ENCODE assay signal across 7 mouse cellular contexts in the genomic region with DNA sequence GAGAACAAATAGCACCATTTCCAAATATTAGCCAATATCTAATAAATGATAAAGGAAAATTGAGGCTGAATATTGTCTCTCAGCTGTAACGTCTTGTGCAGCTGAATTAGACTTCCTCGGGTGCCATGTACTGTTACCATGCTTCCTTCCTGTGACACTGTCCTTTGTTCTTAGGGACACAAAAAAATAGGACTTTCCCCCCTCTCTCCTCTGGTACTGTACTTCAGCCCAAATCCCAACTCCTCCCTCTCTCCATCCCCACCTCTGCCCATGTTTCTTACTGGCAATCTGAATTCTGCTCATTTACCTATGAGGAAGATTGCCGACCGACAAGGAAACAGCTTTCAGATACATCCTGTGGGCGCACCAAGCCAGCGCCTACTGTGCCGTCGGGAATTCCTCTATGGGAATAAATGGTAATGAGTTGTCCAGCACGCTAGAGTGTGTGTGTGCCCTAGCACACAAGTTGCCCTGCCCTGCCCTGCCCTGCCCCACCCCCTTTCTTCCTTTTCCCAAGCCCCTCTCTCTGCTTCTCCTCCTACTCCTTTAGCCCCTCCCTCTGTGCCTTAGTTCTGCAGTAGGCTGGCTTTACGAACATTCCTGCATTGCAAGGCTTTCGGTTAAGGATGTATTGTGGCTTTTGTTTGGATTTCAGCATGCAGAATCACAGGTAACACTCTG. TPM values are rescaled to one million over a fixed set of nuclear protein-coding genes. Genes with fewer than 3 reads are reported as not detected.
A peak's percentile ranks its signal among the peaks of the same experiment; 100 is the strongest.
DNase-seq lines count a peak whose midpoint lies in the region; ATAC-seq and TF ChIP-seq lines count a peak whose summit lies in the region.

A gene (plus strand): TSS at position 303 of the 681 bp plus-strand sequence.

- WGBS in liver, postnatal 0 days (ENCODE audit: insufficient replicate concordance): 46% methylated on average over 11 of the region's 11 CpGs
- 28% methylated on average over 11 of the region's 11 CpGs for WGBS in embryonic facial prominence, embryonic 15.5 days
- WGBS in limb, embryonic 10.5 days: 29% methylated on average over 11 of the region's 11 CpGs
- WGBS in neural tube, embryonic 15.5 days: 17% methylated on average over 11 of the region's 11 CpGs

- TF ChIP-seq EP300 in liver, postnatal 0 days (IDR thresholded peaks at IDR 0.05; ENCODE audit: low read depth): no peak

- no peak within 1 kb of the TSS for H3K27ac ChIP-seq in liver, postnatal 0 days (ENCODE audit: low read depth)
- H3K27ac ChIP-seq in embryonic facial prominence, embryonic 15.5 days (replicated peaks): no peak within 1 kb of the TSS
- no peak within 1 kb of the TSS for H3K27ac ChIP-seq in limb, embryonic 10.5 days
- H3K27ac ChIP-seq in neural tube, embryonic 15.5 days (replicated peaks): peak within 1 kb of the TSS; percentile 88

- no peak for ATAC-seq in liver, postnatal 0 days
- 0 out of 2 replicates have a peak, but pooled peaks have one; percentile 57 for ATAC-seq in embryonic facial prominence, embryonic 15.5 days (ENCODE audit: insufficient number of reproducible peaks, low FRiP score, low TSS enrichment, low read depth)
- ATAC-seq in neural tube, embryonic 15.5 days (ENCODE audit: low FRiP score): peak; percentile 92
- no peak for ATAC-seq in megakaryocyte progenitor cell, adult 5-6 weeks (replicated peaks; ENCODE audit: poor library complexity)

- no peak within 1 kb of the TSS for H3K9ac ChIP-seq in liver, postnatal 0 days (replicated peaks)
- H3K9ac ChIP-seq in embryonic facial prominence, embryonic 15.5 days: no peak within 1 kb of the TSS
- peak within 1 kb of the TSS; percentile 57 for H3K9ac ChIP-seq in neural tube, embryonic 15.5 days (replicated peaks)

- peaks cover 6% of the 10 kb centered on the region; the same call in 1 of the 2 replicates for H3K36me3 ChIP-seq in liver, postnatal 0 days (replicated peaks; ENCODE audit: insufficient read depth, low read length)
- H3K36me3 ChIP-seq in embryonic facial prominence, embryonic 15.5 days: peaks cover 20% of the 10 kb centered on the region
- H3K36me3 ChIP-seq in limb, embryonic 10.5 days: peaks cover 44% of the 10 kb centered on the region
- H3K36me3 ChIP-seq in neural tube, embryonic 15.5 days: peaks cover 13% of the 10 kb centered on the region

- no peak within 1 kb of the TSS; the same call in 1 of the 2 replicates for H3K4me2 ChIP-seq in liver, postnatal 0 days (ENCODE audit: low read depth, low read length)
- H3K4me2 ChIP-seq in embryonic facial prominence, embryonic 15.5 days (replicated peaks): 0 out of 2 replicates have a peak within 1 kb of the TSS, but pooled peaks have one; percentile 17
- H3K4me2 ChIP-seq in neural tube, embryonic 15.5 days: peak within 1 kb of the TSS; percentile 60

- peak; percentile 18 for DNase-seq in liver
- no peak for DNase-seq in liver, postnatal 0 days
- DNase-seq in limb, embryonic 10.5 days (ENCODE audit: low spot score): peak; percentile 30
- DNase-seq in urinary bladder, postnatal 10 days (ENCODE audit: low spot score): no peak

- no peaks in the 10 kb centered on the region for H3K9me3 ChIP-seq in liver, postnatal 0 days (ENCODE audit: low read length)
- no peaks in the 10 kb centered on the region for H3K9me3 ChIP-seq in embryonic facial prominence, embryonic 15.5 days (replicated peaks)
- H3K9me3 ChIP-seq in limb, embryonic 10.5 days (replicated peaks): no peaks in the 10 kb centered on the region
- H3K9me3 ChIP-seq in neural tube, embryonic 15.5 days (replicated peaks): no peaks in the 10 kb centered on the region

- no peaks in the 10 kb centered on the region for H3K4me1 ChIP-seq in liver, postnatal 0 days (ENCODE audit: insufficient read depth)
- peaks cover 5% of the 10 kb centered on the region for H3K4me1 ChIP-seq in embryonic facial prominence, embryonic 15.5 days
- H3K4me1 ChIP-seq in limb, embryonic 10.5 days: peaks cover 14% of the 10 kb centered on the region
- H3K4me1 ChIP-seq in neural tube, embryonic 15.5 days: peaks cover 48% of the 10 kb centered on the region

- no peak within 1 kb of the TSS for H3K4me3 ChIP-seq in liver, postnatal 0 days (ENCODE audit: low read depth, low read length)
- H3K4me3 ChIP-seq in embryonic facial prominence, embryonic 15.5 days (replicated peaks): peak within 1 kb of the TSS; percentile 9; the same call in 1 of the 2 replicates
- H3K4me3 ChIP-seq in limb, embryonic 10.5 days: 0 out of 2 replicates have a peak within 1 kb of the TSS, but pooled peaks have one; percentile 2
- peak within 1 kb of the TSS; percentile 44 for H3K4me3 ChIP-seq in neural tube, embryonic 15.5 days (replicated peaks)

- no peak for TF ChIP-seq CTCF in liver, postnatal 0 days (IDR thresholded peaks at IDR 0.05; ENCODE audit: low read depth)

- no peaks in the 10 kb centered on the region for H3K27me3 ChIP-seq in liver, postnatal 0 days (ENCODE audit: insufficient read depth, low read length)
- no peaks in the 10 kb centered on the region for H3K27me3 ChIP-seq in embryonic facial prominence, embryonic 15.5 days
- no peaks in the 10 kb centered on the region for H3K27me3 ChIP-seq in limb, embryonic 10.5 days (ENCODE audit: low read depth, poor library complexity, severe bottlenecking)
- H3K27me3 ChIP-seq in neural tube, embryonic 15.5 days (replicated peaks): no peaks in the 10 kb centered on the region

RNA-seq across cellular contexts. Expression of the gene that starts here (rescaled TPM):
- 0.08 and 0.09 TPM in 2 replicates for polyA plus RNA-seq in liver, postnatal 0 days (2015; fragmentation: Nextera tagmentation; extraction: Ambion mirVana)
- 0.70 and 1.4 TPM in 2 replicates for polyA plus RNA-seq in embryonic facial prominence, embryonic 15.5 days (2015; fragmentation: Nextera tagmentation; extraction: Ambion mirVana)
- polyA plus RNA-seq in limb, embryonic 10.5 days (2016; fragmentation: Nextera tagmentation; extraction: Ambion mirVana): 0.97 and 1.5 TPM in 2 replicates
- polyA plus RNA-seq in neural tube, embryonic 15.5 days (2015; fragmentation: Nextera tagmentation; extraction: Ambion mirVana): 12.0 and 14.7 TPM in 2 replicates
- 1.5 and 1.7 TPM in 2 replicates for total RNA-seq in megakaryocyte progenitor cell, adult 5-6 weeks (2015)
- total RNA-seq in megakaryocyte progenitor cell, adult 5-6 weeks (2017): 0.29 and 0.88 TPM in 2 replicates

Comparison
In these comparisons a context has a peak if more than half of its experiments do, and no peak if none do; other contexts are left out.
1. DNase-seq: peak in liver (single experiment) and limb, embryonic 10.5 days (single experiment); none in liver, postnatal 0 days (single experiment) and urinary bladder, postnatal 10 days (single experiment).
2. ATAC-seq: peak in embryonic facial prominence, embryonic 15.5 days (single experiment) and neural tube, embryonic 15.5 days (single experiment); none in liver, postnatal 0 days (single experiment) and megakaryocyte progenitor cell, adult 5-6 weeks (single experiment).